Mouse (Mus musculus) erythroblast, adult 5-6 weeks (primary cell): ENCODE results near the gene Rtl8c. TPM values are rescaled to one million over a fixed set of nuclear protein-coding genes. Genes with fewer than 3 reads are reported as not detected.
"Not testable (repeated sequence)": the region's sequence is repeated elsewhere in the genome, so short reads cannot be mapped to it uniquely, and the experiment has no call there.

Experiments used
- ATAC-seq: replicated peaks from 2 replicates; pipeline ENCODE4 v1.8.0; 2016; ENCODE audit warnings: moderate number of reproducible peaks, mild to moderate bottlenecking, moderate TSS enrichment, inconsistent platforms; ENCODE audit not compliant: poor library complexity, low FRiP score, severe bottlenecking
- total RNA-seq, 2 experiments: library from RNA; stranded (forward) in 1 of 2; stranded (reverse) in 1 of 2; fragments of 150-400 nt in 1 of 2; fragments of 200-764, 138-1000 nt in 1 of 2; gene quantifications; 2 replicates each; pipeline versions ENCODE4 v1.2.3 to v1.2.4; 2015 to 2017; ENCODE audit warnings: low replicate concordance in 2 of 2

The Rtl8c gene
- total RNA-seq (2015; ENCODE audit: low replicate concordance) (not detected in 2 replicates), total RNA-seq (2017; ENCODE audit: low replicate concordance) (not detected in 2 replicates)

GRCm38 (mm10) chrX:53607242-53608121 lies at the start of gene Rtl8c:
Rtl8c (plus strand) TSS chrX:53608032.
- ATAC-seq = no peak

- ATAC-seq = no peak
Measured at GRCm38 (mm10) chrX:53579311-53579710, 28.5 kb upstream of the Rtl8c start.

- not testable (repeated sequence) for ATAC-seq
Measured at GRCm38 (mm10) chrX:53581407-53581806, 26.4 kb upstream of the Rtl8c start.

- ATAC-seq = not testable (repeated sequence)
Measured at GRCm38 (mm10) chrX:53583404-53583803, 24.4 kb upstream of the Rtl8c start.

- ATAC-seq = not testable (repeated sequence)
Measured at GRCm38 (mm10) chrX:53599993-53600392, 7.8 kb upstream of the Rtl8c start.

- ATAC-seq = not testable (repeated sequence)
Measured at GRCm38 (mm10) chrX:53606176-53606575, 1.7 kb upstream of the Rtl8c start.

- ATAC-seq = no peak
Measured at GRCm38 (mm10) chrX:53608122-53608813, 436 bp downstream of the Rtl8c start.

- ATAC-seq = not testable (repeated sequence)
Measured at GRCm38 (mm10) chrX:53608879-53609278, 1.0 kb downstream of the Rtl8c start, which contains the start of gene Gm14597. Gm14597 (minus strand) TSS chrX:53608979.

- no peak for ATAC-seq
Measured at GRCm38 (mm10) chrX:53610571-53610970, 2.7 kb downstream of the Rtl8c start.

- ATAC-seq = not testable (repeated sequence)
Measured at GRCm38 (mm10) chrX:53611395-53611794, 3.6 kb downstream of the Rtl8c start.

- not testable (repeated sequence) for ATAC-seq
Measured at GRCm38 (mm10) chrX:53638107-53638506, 30.3 kb downstream of the Rtl8c start.

GRCm38 (mm10) chrX:53642604-53642979 lies 34.8 kb downstream of the Rtl8c start:
- ATAC-seq = not testable (repeated sequence)

GRCm38 (mm10) chrX:53642980-53643961 lies 35.4 kb downstream of the Rtl8c start, which contains the start of gene Rtl8a:
Rtl8a (minus strand) TSS chrX:53643682.
- ATAC-seq = not testable (repeated sequence)

GRCm38 (mm10) chrX:53645885-53646284 lies 38.1 kb downstream of the Rtl8c start:
- ATAC-seq = no peak

- ATAC-seq = not testable (repeated sequence)
Measured at GRCm38 (mm10) chrX:53652917-53653316, 45.1 kb downstream of the Rtl8c start.
